Mouse (Mus musculus) heart, embryonic 10.5 days (tissue): ENCODE data around the gene Nr5a2. TPM values are rescaled to one million over a fixed set of nuclear protein-coding genes. Genes with fewer than 3 reads are reported as not detected.

Source experiments
- DNase-seq: peaks from one replicate; pipeline ENCODE4 v3.0.0-alpha.2; 2017; ENCODE audit warnings: low spot score
- H3K27ac ChIP-seq: fragments of 300-500 bp; sonication (generic); 2 replicates; pipeline ENCODE4 v1.5.1; 2016; ENCODE audit warnings: mild to moderate bottlenecking
- H3K27me3 ChIP-seq: fragments of 300-500 bp; sonication (generic); 2 replicates; pipeline ENCODE4 v1.6.1; 2016; ENCODE audit warnings: mild to moderate bottlenecking; ENCODE audit not compliant: poor library complexity, insufficient read depth, severe bottlenecking
- H3K36me3 ChIP-seq: fragments of 300-500 bp; sonication (generic); 2 replicates; pipeline ENCODE4 v1.6.1; 2016; ENCODE audit warnings: mild to moderate bottlenecking, moderate library complexity
- H3K4me1 ChIP-seq: fragments of 300-500 bp; sonication (generic); 2 replicates; pipeline ENCODE4 v1.6.1; 2016; ENCODE audit warnings: mild to moderate bottlenecking
- H3K4me3 ChIP-seq: fragments of 300-500 bp; sonication (generic); 2 replicates; pipeline ENCODE4 v1.5.1; 2016; ENCODE audit warnings: mild to moderate bottlenecking, moderate library complexity
- H3K9me3 ChIP-seq: fragments of 300-500 bp; sonication (generic); 2 replicates; pipeline ENCODE4 v1.6.1; 2016; ENCODE audit warnings: mild to moderate bottlenecking, moderate library complexity
- WGBS: fragments of 180-500 bp; shearing (Covaris S2); methylation state at CpG from one replicate; pipeline ENCODE4 v1.1.7; 2016; 5-methylcytosine and 5-hydroxymethylcytosine counted together
- polyA plus RNA-seq: library from polyadenylated mRNA; unstranded; fragments of >200 nt; fragmentation: Nextera tagmentation; extraction: Ambion mirVana; gene quantifications from 2 replicates; pipeline ENCODE4 v1.2.1, GENCODE M21; 2016

Gene Nr5a2
- polyA plus RNA-seq, 1 experiment from 2014 or later, result 1.6 TPM

DNA sequence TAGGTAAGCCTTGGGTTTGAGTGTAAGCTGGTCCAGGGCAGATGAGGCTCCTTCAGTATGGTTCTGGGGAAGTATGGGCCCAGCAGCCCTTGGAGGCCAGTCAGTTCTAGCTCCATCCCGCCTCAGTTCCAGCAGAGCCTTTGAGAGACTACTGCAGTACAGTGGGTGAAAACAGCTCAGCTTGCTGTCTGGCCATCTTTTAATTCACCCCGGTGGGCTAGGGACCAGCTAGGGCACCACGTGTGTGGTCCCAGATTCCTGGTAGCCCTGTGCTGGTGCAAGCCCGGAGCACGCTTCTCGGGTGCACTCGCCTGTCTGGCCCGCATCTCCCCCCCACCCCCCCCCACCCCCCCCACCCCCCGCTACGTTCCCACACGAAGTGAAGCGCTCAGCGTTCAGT, 2.1 kb downstream of the Nr5a2 start:
- Histone ChIP-seq H3K4me3 (peak overlapping the region; percentile 45), H3K4me1 (peaks cover 19% of the 10 kb centered on the region), H3K36me3 (no peaks in the 10 kb centered on the region), H3K27ac (peak overlapping the region; percentile 29; the same call in 1 of the 2 replicates), H3K9me3 (no peaks in the 10 kb centered on the region), H3K27me3 (peaks cover 57% of the 10 kb centered on the region)
- 3% methylated on average over 13 of the region's 13 CpGs for WGBS
- DNase-seq, result no peak

DNA sequence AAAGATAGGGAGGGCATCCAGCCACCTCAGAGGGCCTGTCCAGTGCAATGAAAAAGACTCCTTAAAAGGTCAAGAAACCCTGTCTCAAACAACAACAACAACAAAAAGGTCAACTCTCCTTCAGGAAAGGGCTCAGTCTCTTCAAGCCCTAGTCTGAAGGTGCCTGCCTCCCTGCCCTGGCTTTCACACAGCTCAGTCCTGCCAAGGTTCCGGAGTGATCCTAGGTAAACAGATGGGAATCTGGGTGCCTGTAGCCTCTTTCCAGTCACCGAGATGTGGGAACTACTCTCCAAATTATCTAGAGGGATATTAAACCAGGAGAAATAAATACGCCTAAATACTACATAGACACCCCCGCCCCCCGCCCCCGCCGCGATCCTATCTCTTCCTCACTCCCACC, 2.6 kb downstream of the Nr5a2 start:
- no peaks in the 10 kb centered on the region for H3K9me3 ChIP-seq
- no peaks in the 10 kb centered on the region for H3K36me3 ChIP-seq
- 18% methylated on average over 8 of the region's 8 CpGs for WGBS
- H3K27me3 ChIP-seq, result peaks cover 62% of the 10 kb centered on the region
- peak overlapping the region; percentile 45; the same call in 1 of the 2 replicates for H3K4me3 ChIP-seq
- H3K27ac ChIP-seq, result no peak overlapping the region
- DNase-seq, result no peak
- H3K4me1 ChIP-seq, result peaks cover 23% of the 10 kb centered on the region

DNA sequence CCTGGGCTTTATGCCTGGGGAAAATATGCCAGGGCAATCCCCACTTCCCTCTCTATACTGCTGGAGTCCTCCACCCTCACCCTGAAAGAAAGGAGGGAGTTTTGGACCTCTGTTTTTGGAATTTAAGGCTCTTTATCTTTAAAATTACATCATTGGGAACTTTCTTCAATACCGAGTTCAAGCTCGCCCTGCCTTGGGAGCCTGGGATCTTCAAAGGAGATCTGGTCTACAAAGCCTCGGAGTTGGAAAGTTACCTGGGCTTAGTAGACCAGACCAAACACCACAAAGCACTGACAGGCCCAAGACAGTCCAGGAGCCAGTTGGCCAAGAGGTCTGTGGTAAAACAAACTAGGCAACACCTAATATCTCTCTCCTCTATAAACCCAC, 6.1 kb downstream of the Nr5a2 start:
- Histone ChIP-seq H3K36me3 (no peaks in the 10 kb centered on the region), H3K27me3 (peaks cover 91% of the 10 kb centered on the region), H3K27ac (no peak overlapping the region), H3K4me3 (no peak overlapping the region), H3K9me3 (no peaks in the 10 kb centered on the region), H3K4me1 (peaks cover 35% of the 10 kb centered on the region)
- 23% methylated on average over 3 of the region's 3 CpGs for WGBS
- DNase-seq, result no peak

DNA sequence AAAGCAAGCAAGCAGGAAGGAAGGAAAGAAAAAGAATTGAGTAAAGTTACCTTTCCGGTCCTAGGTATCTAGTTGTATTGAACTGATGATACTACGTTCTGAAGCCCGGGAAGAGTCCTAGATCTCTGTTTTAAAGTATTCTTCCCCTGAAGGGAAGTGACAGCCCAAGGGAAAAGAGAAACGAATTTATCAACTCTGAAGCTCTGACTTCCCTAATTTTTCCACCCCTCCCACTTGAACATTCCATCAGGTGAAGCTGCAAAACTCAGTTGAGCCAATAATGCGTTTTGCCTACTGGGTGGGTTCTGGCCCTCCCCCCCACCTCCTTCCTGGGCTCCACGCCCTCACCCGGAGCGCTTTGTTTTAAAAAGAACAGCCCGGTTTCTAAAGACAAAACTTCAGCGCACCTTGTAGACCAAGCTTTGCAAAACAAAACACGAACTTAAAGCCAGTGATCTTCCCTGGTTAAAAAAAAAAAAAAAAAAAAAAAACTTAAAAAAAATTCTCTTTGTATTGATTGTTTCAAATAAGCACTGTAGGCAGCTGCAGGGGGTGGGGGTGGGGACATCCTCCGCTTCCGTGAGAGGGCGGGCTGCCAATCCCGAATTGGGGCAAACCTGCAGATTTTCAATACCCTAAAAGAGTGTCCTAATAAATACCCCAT, 6.7 kb downstream of the Nr5a2 start:
- peaks cover 37% of the 10 kb centered on the region for H3K4me1 ChIP-seq
- no peaks in the 10 kb centered on the region for H3K36me3 ChIP-seq
- H3K9me3 ChIP-seq, result no peaks in the 10 kb centered on the region
- WGBS, result 3% methylated on average over 15 of the region's 15 CpGs
- peaks cover 91% of the 10 kb centered on the region for H3K27me3 ChIP-seq
- no peak for DNase-seq
- H3K4me3 ChIP-seq, result peak overlapping the region; percentile 64
- H3K27ac ChIP-seq, result no peak overlapping the region

DNA sequence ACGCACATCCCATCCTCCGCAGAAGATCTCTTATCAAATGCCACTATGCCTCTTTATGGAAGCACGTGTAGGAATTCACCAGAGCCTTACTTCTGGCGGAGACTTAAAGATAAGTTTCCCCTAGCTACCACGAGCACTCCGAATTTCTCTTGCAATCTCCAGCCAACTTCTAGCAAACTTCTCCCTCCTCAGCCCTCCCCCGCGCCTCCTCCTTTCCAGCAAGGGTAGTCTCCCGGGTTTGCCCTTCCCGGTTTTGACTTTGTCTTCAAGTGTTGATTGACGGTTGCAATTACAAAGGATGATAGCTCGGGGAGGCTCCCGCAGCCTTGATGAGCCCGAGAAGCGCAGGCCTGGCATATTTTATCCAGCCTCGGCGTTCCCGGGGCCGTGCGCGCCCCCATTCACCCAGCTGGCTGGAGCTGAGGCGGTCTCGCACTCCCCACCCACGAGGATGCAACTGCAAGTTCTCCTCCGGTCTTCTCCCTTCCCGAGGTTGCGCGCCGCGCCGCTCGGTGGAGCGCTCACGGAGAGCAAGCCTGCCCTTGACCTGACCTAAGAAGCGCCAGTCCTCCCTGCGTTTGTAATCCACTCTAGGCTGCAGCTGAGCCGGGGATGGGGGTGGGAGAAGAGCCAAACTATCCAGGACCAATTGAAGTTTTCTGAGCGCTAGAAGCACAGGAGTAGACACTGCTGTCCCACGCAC, 7.5 kb downstream of the Nr5a2 start:
- H3K4me1 ChIP-seq, result peaks cover 33% of the 10 kb centered on the region
- H3K27me3 ChIP-seq, result peaks cover 93% of the 10 kb centered on the region
- peak overlapping the region; percentile 64 for H3K4me3 ChIP-seq
- peak overlapping the region; percentile 56 for H3K27ac ChIP-seq
- DNase-seq, result no peak
- no peaks in the 10 kb centered on the region for H3K36me3 ChIP-seq
- WGBS, result under 1% methylated on average over 39 of the region's 39 CpGs
- H3K9me3 ChIP-seq, result no peaks in the 10 kb centered on the region

DNA sequence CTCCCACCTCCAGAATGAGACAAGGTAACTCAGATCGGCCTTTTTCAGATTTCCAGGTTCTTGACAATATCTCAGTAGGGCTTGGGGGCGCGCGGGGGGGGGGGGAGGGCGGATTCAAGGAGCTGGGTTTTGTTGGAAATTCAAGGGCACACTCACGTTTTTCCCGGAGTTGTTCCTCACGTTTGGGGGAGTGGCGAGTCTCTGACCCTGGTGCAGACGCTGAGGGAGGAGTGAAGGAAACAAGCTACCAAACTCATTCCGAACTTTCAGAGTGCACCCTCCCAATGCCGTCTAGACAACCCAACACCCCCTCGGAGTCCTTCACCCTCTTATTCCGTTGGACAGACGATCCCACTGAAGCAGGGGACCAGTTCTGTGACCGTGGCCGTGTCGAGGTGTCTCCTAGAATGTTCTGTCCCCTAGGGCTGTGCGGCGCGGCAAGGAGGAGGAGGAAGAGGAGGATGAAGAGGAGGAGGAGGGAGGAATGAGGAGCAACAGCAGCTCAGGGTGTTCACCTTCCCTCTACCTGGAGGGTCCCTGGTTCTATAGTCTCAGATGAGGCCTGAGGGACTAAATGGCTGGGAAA, 8.2 kb downstream of the Nr5a2 start:
- 2% methylated on average over 21 of the region's 21 CpGs for WGBS
- no peak overlapping the region for H3K27ac ChIP-seq
- H3K9me3 ChIP-seq, result no peaks in the 10 kb centered on the region
- peak overlapping the region; percentile 64 for H3K4me3 ChIP-seq
- DNase-seq, result no peak
- no peaks in the 10 kb centered on the region for H3K36me3 ChIP-seq
- H3K4me1 ChIP-seq, result peaks cover 36% of the 10 kb centered on the region
- peaks cover 93% of the 10 kb centered on the region for H3K27me3 ChIP-seq

DNA sequence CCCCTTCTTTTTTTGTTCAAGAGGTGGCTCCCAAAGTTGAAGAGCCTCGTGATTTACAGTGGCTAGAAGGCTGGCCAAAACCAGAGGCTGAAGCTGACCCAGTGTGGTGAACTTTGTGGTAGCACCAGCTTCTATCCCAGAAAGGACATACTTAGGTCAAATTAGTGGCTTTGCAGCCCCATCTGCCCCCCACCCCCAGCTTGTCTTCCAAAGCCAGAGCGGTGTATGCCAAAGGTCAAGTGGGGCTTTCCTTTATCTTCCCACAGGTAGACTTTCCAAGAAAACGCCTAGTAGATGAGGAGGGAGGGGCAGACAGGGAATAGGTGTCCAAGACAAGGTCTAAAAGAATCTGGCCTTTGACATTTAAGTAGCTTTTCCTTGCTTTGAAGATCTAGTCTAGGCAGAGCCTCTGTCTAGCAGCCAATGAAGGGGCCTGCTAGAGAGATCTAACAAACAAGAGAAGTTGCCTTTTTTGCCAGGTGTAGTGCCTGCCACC, 9.0 kb downstream of the Nr5a2 start:
- no peak overlapping the region for H3K4me3 ChIP-seq
- no peak overlapping the region for H3K27ac ChIP-seq
- DNase-seq, result no peak
- H3K9me3 ChIP-seq, result no peaks in the 10 kb centered on the region
- peaks cover 94% of the 10 kb centered on the region for H3K27me3 ChIP-seq
- WGBS, result 34% methylated on average over 3 of the region's 3 CpGs
- no peaks in the 10 kb centered on the region for H3K36me3 ChIP-seq
- H3K4me1 ChIP-seq, result peaks cover 44% of the 10 kb centered on the region

DNA sequence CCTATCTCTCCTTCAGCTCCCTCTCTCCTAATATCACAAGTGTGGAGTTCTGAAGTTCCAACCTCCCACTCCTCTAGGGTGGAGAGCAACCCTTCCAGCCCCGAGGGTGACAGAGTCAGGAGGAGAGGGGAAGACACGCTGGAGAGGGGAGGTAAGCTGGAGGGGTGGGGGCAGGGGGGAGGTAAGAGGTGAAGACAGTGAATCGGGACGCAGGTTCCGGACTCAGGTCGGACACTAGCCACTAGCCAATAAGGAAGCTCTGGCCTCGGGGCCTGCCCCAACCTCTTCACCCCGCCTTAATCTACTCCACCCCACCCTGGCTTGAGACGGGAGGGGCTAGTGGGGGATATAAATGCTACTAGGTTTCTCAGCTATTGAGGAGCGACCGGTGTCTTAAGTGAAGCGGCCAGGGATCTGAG, 10.9 kb downstream of the Nr5a2 start:
- 1% methylated on average over 12 of the region's 12 CpGs for WGBS
- Histone ChIP-seq H3K4me3 (peak overlapping the region; percentile 68), H3K4me1 (peaks cover 50% of the 10 kb centered on the region), H3K27me3 (peaks cover 93% of the 10 kb centered on the region), H3K36me3 (no peaks in the 10 kb centered on the region), H3K9me3 (no peaks in the 10 kb centered on the region), H3K27ac (peak overlapping the region; percentile 54; the same call in 1 of the 2 replicates)
- no peak for DNase-seq

DNA sequence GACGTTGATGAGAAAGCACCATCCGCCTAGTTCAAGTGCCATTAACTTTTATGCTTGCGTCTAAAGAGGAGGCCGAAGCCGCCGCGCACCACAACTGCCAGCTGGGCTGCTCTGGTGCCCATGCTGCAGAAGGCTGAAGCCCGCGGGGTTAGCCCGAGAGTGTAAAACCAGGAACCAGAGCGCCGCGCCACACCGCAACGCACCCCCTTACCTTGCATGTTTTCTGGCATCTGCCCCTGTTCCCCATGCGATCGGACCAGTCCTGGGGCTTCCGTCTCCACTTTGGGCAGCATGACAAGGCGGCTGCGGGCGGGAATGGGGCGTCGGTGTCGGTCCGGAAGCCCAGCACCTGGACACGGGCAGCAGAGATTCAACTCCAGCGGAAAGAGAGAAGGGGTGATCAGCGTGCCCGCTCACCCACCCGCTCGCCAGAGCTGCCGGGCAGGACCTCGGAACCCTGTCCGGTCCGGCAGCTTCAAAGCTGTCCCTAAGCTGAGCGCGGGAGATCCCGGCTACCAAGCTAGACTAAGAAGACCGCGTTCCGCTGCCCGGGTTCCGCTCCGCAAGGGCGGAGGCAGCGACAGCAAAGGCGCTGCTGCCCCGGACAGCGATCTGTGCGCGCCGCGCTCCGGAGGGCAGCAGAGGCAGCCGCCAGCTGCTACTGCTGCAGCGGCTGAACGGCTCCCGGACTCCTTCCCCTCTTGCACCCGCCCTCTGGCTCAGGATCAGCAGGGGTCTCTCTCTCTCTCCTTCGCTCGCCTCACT, 11.6 kb downstream of the Nr5a2 start:
- H3K27ac ChIP-seq, result peak overlapping the region; percentile 54
- no peak for DNase-seq
- peaks cover 50% of the 10 kb centered on the region for H3K4me1 ChIP-seq
- H3K27me3 ChIP-seq, result peaks cover 92% of the 10 kb centered on the region
- under 1% methylated on average over 61 of the region's 61 CpGs for WGBS
- H3K36me3 ChIP-seq, result no peaks in the 10 kb centered on the region
- H3K4me3 ChIP-seq, result peak overlapping the region; percentile 68
- no peaks in the 10 kb centered on the region for H3K9me3 ChIP-seq

DNA sequence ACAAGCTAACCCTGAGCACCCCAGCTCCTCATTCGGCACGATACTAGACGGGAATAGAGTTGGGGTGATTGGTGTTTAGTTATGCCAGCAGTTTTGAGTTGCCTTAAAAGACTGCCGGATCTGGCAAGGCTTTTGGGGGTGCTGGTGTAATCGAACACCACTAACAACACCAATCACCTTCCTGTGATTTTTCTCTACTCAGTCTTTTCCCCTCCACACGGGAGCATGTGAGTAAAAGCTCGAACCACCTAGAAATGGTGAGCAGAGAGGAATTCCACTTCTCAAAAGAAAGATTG, 12.2 kb downstream of the Nr5a2 start:
- DNase-seq, result no peak
- Histone ChIP-seq H3K36me3 (no peaks in the 10 kb centered on the region), H3K9me3 (no peaks in the 10 kb centered on the region), H3K27me3 (peaks cover 97% of the 10 kb centered on the region), H3K4me1 (peaks cover 50% of the 10 kb centered on the region), H3K27ac (no peak overlapping the region), H3K4me3 (peak overlapping the region; percentile 68)
- 2% methylated on average over 7 of the region's 7 CpGs for WGBS

DNA sequence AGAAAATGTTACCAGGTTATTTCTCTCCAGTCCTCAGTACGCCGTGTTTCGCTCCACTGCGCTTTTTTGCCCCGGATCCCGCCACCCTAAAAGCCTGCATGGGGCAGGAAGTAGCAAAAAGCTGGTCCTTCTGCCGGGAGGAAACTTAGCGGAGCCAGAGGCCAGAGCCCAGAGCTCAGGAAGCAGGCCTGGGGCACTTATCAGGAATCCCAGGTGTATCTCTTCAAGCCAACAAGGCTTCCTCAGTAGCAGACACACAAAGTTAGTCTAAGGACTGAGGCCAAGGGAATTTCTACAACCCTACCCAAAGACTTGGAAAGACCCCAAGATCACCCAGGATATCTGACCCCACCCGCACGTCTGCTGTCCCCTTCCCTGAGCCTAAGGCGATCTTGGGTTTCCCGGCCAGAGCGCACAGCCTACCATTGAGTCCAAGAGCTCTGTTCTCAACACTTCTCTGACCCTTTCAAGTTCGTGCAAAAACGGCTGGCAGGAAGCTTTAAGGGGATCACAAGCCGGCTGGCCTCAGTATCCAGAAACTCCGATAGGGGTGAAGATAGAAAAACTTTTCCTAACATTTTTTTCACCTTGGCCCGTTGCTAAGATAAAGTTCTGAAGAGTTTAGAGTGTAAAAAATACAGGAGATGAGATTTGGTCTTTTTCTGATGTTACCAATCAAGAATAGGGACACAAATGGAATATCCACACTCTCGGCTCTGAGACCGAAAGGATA, 12.7 kb downstream of the Nr5a2 start:
- Histone ChIP-seq H3K4me1 (peaks cover 44% of the 10 kb centered on the region), H3K4me3 (peak overlapping the region; percentile 68), H3K36me3 (no peaks in the 10 kb centered on the region), H3K9me3 (no peaks in the 10 kb centered on the region), H3K27me3 (peaks cover 94% of the 10 kb centered on the region), H3K27ac (no peak overlapping the region)
- no peak for DNase-seq
- 1% methylated on average over 20 of the region's 20 CpGs for WGBS

DNA sequence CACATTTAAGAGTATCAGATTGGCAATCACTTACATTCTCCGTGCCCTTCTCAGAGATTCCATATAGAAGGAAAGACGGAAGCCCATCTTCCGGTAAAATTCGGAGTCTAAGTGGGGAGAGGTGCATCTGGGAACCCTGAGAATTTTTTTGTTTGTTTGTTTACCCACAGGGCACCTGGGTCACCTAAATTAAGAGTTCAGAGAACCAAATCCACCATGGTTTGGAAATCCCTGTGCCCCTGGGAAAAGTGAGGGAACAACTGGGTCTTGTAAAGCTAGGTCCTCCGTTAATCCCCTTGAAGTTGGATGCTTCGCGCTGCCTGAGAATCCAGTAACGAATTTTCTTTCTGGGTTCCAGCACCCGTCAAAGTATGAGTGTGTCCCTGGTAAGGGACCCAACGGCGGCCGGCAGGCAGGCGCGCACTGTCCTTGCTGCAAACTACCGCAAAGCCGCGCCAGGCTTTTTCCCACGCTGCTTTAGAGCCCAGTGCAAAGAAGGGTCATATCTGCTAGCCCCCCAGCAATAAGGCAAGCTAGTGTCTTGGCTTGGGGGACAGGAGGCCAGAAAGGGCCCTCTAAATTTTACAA, 13.3 kb downstream of the Nr5a2 start:
- Histone ChIP-seq H3K4me1 (peaks cover 38% of the 10 kb centered on the region), H3K36me3 (no peaks in the 10 kb centered on the region), H3K27me3 (peaks cover 87% of the 10 kb centered on the region), H3K27ac (no peak overlapping the region), H3K4me3 (peak overlapping the region; percentile 68), H3K9me3 (no peaks in the 10 kb centered on the region)
- WGBS, result 1% methylated on average over 18 of the region's 18 CpGs
- DNase-seq, result no peak
